Mouse (Mus musculus) heart, adult 8-10 months (tissue): ENCODE measurements at regions not wholly inside any gene's neighbourhood (a gene's known extent, or its start where the extent isn't known, plus 50 kb on each side); places are given as distances from the start of the nearest gene placed in this dataset.

Experiments
- DNase-seq: peaks from one replicate; pipeline ENCODE4 v3.0.0; 2022; ENCODE audit warnings: low spot score

GRCm38 (mm10) chr1:35428126-35428840, 578.5 kb downstream of the Plekhb2 start:
- no peak for DNase-seq

GRCm38 (mm10) chr1:35429471-35429870, 579.7 kb downstream of the Plekhb2 start:
- no peak for DNase-seq

GRCm38 (mm10) chr1:35435721-35436120, 585.9 kb downstream of the Plekhb2 start:
- no peak for DNase-seq

- no peak for DNase-seq
Measured at GRCm38 (mm10) chr1:35447345-35447744, 597.6 kb downstream of the Plekhb2 start.

- no peak for DNase-seq
Measured at GRCm38 (mm10) chr1:35452441-35453107, 602.8 kb downstream of the Plekhb2 start.

GRCm38 (mm10) chr1:35457591-35457990, 607.8 kb downstream of the Plekhb2 start:
- DNase-seq: no peak

- no peak for DNase-seq
Measured at GRCm38 (mm10) chr1:35465081-35465480, 603.1 kb upstream of the Hs6st1 start.

GRCm38 (mm10) chr1:35469185-35469753, 598.9 kb upstream of the Hs6st1 start:
- no peak for DNase-seq

- DNase-seq: no peak
Measured at GRCm38 (mm10) chr1:35478262-35478661, 589.9 kb upstream of the Hs6st1 start.

GRCm38 (mm10) chr1:35495963-35496362, 572.2 kb upstream of the Hs6st1 start:
- DNase-seq: no peak

GRCm38 (mm10) chr1:35522951-35523350, 545.2 kb upstream of the Hs6st1 start:
- DNase-seq: no peak

GRCm38 (mm10) chr1:35523790-35524362, 544.3 kb upstream of the Hs6st1 start:
- no peak for DNase-seq

- no peak for DNase-seq
Measured at GRCm38 (mm10) chr1:35524788-35525187, 543.4 kb upstream of the Hs6st1 start.

GRCm38 (mm10) chr1:35527750-35528476, 540.3 kb upstream of the Hs6st1 start:
- no peak for DNase-seq

- no peak for DNase-seq
Measured at GRCm38 (mm10) chr1:35535470-35535869, 532.7 kb upstream of the Hs6st1 start.

- DNase-seq: no peak
Measured at GRCm38 (mm10) chr1:35536276-35536675, 531.9 kb upstream of the Hs6st1 start.

GRCm38 (mm10) chr1:35548845-35549244, 519.4 kb upstream of the Hs6st1 start:
- no peak for DNase-seq

- DNase-seq: no peak
Measured at GRCm38 (mm10) chr1:35551503-35551902, 516.7 kb upstream of the Hs6st1 start.

GRCm38 (mm10) chr1:35562786-35563185, 505.4 kb upstream of the Hs6st1 start:
- DNase-seq: no peak

GRCm38 (mm10) chr1:35575203-35575602, 493.0 kb upstream of the Hs6st1 start:
- DNase-seq: no peak

GRCm38 (mm10) chr1:35579392-35579791, 488.8 kb upstream of the Hs6st1 start:
- no peak for DNase-seq

- no peak for DNase-seq
Measured at GRCm38 (mm10) chr1:35579992-35580391, 488.2 kb upstream of the Hs6st1 start.
